Mouse (Mus musculus) stomach, postnatal 0 days (tissue): ENCODE measurements at regions not wholly inside any gene's neighbourhood (a gene's known extent, or its start where the extent isn't known, plus 50 kb on each side); places are given as distances from the start of the nearest gene placed in this dataset.

ENCODE experiments used
- ATAC-seq: fragments of 200-750 bp; cut with Nextera tagmentation; 2 replicates; pipeline ENCODE4 v1.8.0; 2017; ENCODE audit not compliant: low FRiP score, low TSS enrichment
- DNase-seq: peaks from one replicate; pipeline ENCODE4 v3.0.0-alpha.2; 2016; ENCODE audit warnings: low spot score
- H3K27ac ChIP-seq: fragments of 300-500 bp; sonication (generic); replicated peaks from 2 replicates; pipeline ENCODE4 v1.5.1; 2014; ENCODE audit warnings: mild to moderate bottlenecking, control low read depth
- H3K27me3 ChIP-seq: fragments of 300-500 bp; sonication (generic); 2 replicates; pipeline ENCODE4 v1.6.1; 2014; ENCODE audit warnings: low read length; ENCODE audit not compliant: control insufficient read depth, insufficient read depth
- H3K36me3 ChIP-seq: fragments of 300-500 bp; sonication (generic); 2 replicates; pipeline ENCODE4 v1.6.1; 2014; ENCODE audit warnings: low read length, mixed read lengths; ENCODE audit not compliant: control insufficient read depth, insufficient read depth
- H3K4me1 ChIP-seq: fragments of 300-500 bp; sonication (generic); replicated peaks from 2 replicates; pipeline ENCODE4 v1.6.1; 2014; ENCODE audit warnings: antibody characterized with exemption; ENCODE audit not compliant: control insufficient read depth, insufficient read depth
- H3K4me2 ChIP-seq: fragments of 300-500 bp; sonication (generic); replicated peaks from 2 replicates; pipeline ENCODE4 v1.6.1; 2014; ENCODE audit warnings: low read depth, mild to moderate bottlenecking, control low read depth, moderate library complexity
- H3K4me3 ChIP-seq: fragments of 300-500 bp; sonication (generic); 2 replicates; pipeline ENCODE4 v1.5.1; 2014; ENCODE audit warnings: low read depth, low read length, control low read depth
- H3K9ac ChIP-seq: fragments of 300-500 bp; sonication (generic); 2 replicates; pipeline ENCODE4 v1.6.1; 2014; ENCODE audit warnings: mild to moderate bottlenecking, low read length, control low read depth, mixed read lengths
- H3K9me3 ChIP-seq: fragments of 300-500 bp; sonication (generic); 2 replicates; pipeline ENCODE4 v1.6.1; 2016; ENCODE audit warnings: low read length; ENCODE audit not compliant: control insufficient read depth
- CTCF ChIP-seq: IDR thresholded peaks from 2 replicates; pipeline ENCODE4 v1.5.1; 2016; ENCODE audit warnings: antibody characterized with exemption, low read depth, mild to moderate bottlenecking, moderate library complexity
- EP300 ChIP-seq: optimal IDR thresholded peaks from 2 replicates; pipeline ENCODE3; 2016; ENCODE audit warnings: antibody characterized with exemption
- WGBS: fragments of 180-500 bp; shearing (Covaris S2); extraction: QIAGEN DNeasy Blood & Tissue Kit; methylation state at CpG from one replicate; pipeline ENCODE4 v1.1.7; 2014; 5-methylcytosine and 5-hydroxymethylcytosine counted together

GRCm38 (mm10) chr15:31721019-31721418 is 119.4 kb downstream of the Fam173b start:
- Histone ChIP-seq H3K4me2 (no peak overlapping the region), H3K9me3 (no peaks in the 10 kb centered on the region), H3K4me1 (no peaks in the 10 kb centered on the region), H3K27me3 (no peaks in the 10 kb centered on the region), H3K36me3 (no peaks in the 10 kb centered on the region), H3K9ac (no peak overlapping the region), H3K27ac (no peak overlapping the region), H3K4me3 (no peak overlapping the region)
- 55% methylated on average over 1 of the region's 1 CpGs for WGBS
- DNase-seq (no peak), ATAC-seq (no peak)
- TF ChIP-seq EP300 (no peak), CTCF (no peak)

- Histone ChIP-seq H3K4me3 (no peak overlapping the region), H3K4me2 (no peak overlapping the region), H3K27ac (no peak overlapping the region), H3K9ac (no peak overlapping the region), H3K27me3 (no peaks in the 10 kb centered on the region), H3K36me3 (no peaks in the 10 kb centered on the region), H3K4me1 (no peaks in the 10 kb centered on the region), H3K9me3 (no peaks in the 10 kb centered on the region)
- TF ChIP-seq CTCF (no peak), EP300 (no peak)
- 86% methylated on average over 5 of the region's 5 CpGs for WGBS
- ATAC-seq (no peak), DNase-seq (no peak)
These were observed 120.8 kb downstream of the Fam173b start for GRCm38 (mm10) chr15:31722429-31722828.

- H3K4me3 ChIP-seq = no peak overlapping the region
- DNase-seq = peak; percentile 27
These were observed 122.6 kb downstream of the Fam173b start for GRCm38 (mm10) chr15:31724252-31724651.

GRCm38 (mm10) chr15:31729133-31729532 is 127.5 kb downstream of the Fam173b start:
- H3K27me3 ChIP-seq = no peaks in the 10 kb centered on the region
- whole genome bisulfite sequencing = 83% methylated on average over 9 of the region's 9 CpGs

More at GRCm38 (mm10) chr15:31724252-31724651, 122.6 kb downstream of the Fam173b start:
- Histone ChIP-seq H3K9ac (no peak overlapping the region), H3K36me3 (no peaks in the 10 kb centered on the region), H3K9me3 (no peaks in the 10 kb centered on the region), H3K27ac (no peak overlapping the region), H3K4me2 (peak overlapping the region; percentile 26), H3K27me3 (no peaks in the 10 kb centered on the region), H3K4me1 (no peaks in the 10 kb centered on the region)
- WGBS = 47% methylated on average over 11 of the region's 11 CpGs
- ATAC-seq = peak; percentile 71; the same call in 1 of the 2 replicates
- no peak for TF ChIP-seq CTCF
- TF ChIP-seq EP300 = no peak

GRCm38 (mm10) chr15:31741686-31742085 is 140.0 kb downstream of the Fam173b start:
- 51% methylated on average over 4 of the region's 4 CpGs for WGBS
- H3K4me2 ChIP-seq = no peak overlapping the region
- no peak overlapping the region for H3K4me3 ChIP-seq
- no peak overlapping the region for H3K27ac ChIP-seq
- H3K9me3 ChIP-seq = no peaks in the 10 kb centered on the region
- no peaks in the 10 kb centered on the region for H3K36me3 ChIP-seq
- no peak for DNase-seq
- no peak for ATAC-seq
- no peaks in the 10 kb centered on the region for H3K4me1 ChIP-seq
- H3K27me3 ChIP-seq = no peaks in the 10 kb centered on the region
- TF ChIP-seq CTCF = no peak
- no peak for TF ChIP-seq EP300
- H3K9ac ChIP-seq = no peak overlapping the region

More at GRCm38 (mm10) chr15:31729133-31729532, 127.5 kb downstream of the Fam173b start:
- TF ChIP-seq EP300 = no peak
- no peak for TF ChIP-seq CTCF
- Histone ChIP-seq H3K4me1 (no peaks in the 10 kb centered on the region), H3K9me3 (no peaks in the 10 kb centered on the region), H3K4me3 (no peak overlapping the region), H3K9ac (no peak overlapping the region), H3K4me2 (no peak overlapping the region), H3K36me3 (no peaks in the 10 kb centered on the region), H3K27ac (no peak overlapping the region)
- no peak for DNase-seq
- ATAC-seq = no peak

- ATAC-seq = no peak
- Histone ChIP-seq H3K27ac (no peak overlapping the region), H3K9me3 (no peaks in the 10 kb centered on the region), H3K9ac (no peak overlapping the region), H3K27me3 (no peaks in the 10 kb centered on the region), H3K4me1 (no peaks in the 10 kb centered on the region), H3K4me2 (no peak overlapping the region), H3K36me3 (no peaks in the 10 kb centered on the region), H3K4me3 (no peak overlapping the region)
- TF ChIP-seq EP300 (no peak), CTCF (no peak)
- WGBS = 79% methylated on average over 2 of the region's 2 CpGs
- no peak for DNase-seq
These were observed 142.9 kb downstream of the Fam173b start for GRCm38 (mm10) chr15:31744570-31744969.
